Mouse (Mus musculus): Measurements from ENCODE around the gene Arhgap27. TPM values are rescaled to one million over a fixed set of nuclear protein-coding genes. Genes with fewer than 3 reads are reported as not detected.

The Arhgap27 gene
- total RNA-seq, 1 experiment = 8.2 TPM

DNA sequence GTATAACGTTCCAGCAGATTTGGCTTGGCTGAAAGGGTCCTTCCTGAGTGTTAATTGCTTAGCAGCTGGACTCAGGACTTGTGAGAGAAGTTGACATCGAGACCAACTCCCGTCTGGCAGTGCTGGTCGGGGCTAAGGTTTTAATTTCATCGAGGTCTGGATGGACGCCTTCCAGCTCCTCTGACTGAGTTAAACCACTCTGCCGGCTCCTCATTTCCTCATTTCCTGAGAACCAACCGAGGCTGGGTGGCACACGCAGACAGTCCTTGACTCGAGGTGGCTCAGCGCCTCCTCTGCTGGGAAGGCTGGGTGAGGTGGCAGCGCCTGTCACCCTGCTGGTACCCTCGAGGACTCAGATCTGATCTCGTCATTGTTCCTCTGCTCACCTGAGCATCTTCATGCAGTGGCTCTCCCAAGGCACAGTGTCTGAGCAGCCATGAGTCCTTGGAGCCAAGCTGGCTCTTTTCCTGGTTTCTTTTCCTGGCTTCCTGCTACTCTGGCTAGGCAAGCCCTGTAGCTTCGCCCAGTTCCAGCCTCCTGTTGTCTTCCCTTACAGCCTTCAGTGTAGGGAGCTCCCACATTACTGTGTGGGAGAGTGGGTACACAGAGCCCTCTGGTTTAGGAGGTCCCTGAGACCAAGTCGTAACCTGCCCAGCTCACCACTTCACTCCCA lies 75.1 kb downstream of the Arhgap27 start:
- H3K4me3 ChIP-seq (ENCODE audit: insufficient read depth in 1 of 2, low read depth in 1 of 2, low read length in 2 of 2, poor library complexity in 1 of 2, severe bottlenecking in 1 of 2) = no peak overlapping the region
- no peaks in the 10 kb centered on the region for H3K9me3 ChIP-seq (ENCODE audit: control insufficient read depth, insufficient read depth, low read depth, low read length)
- in situ Hi-C loops (cut with MboI; ENCODE audit: low sequenced_read_pairs in 2 of 2, unreplicated experiment in 2 of 2) = no loop called here
- DNase-seq (ENCODE audit: low read depth, low spot score) = no peak
- peaks cover 0 to 10% of the 10 kb centered on the region in 2 experiments; a peak in 3 of 4 replicates for H3K4me1 ChIP-seq (ENCODE audit: control insufficient read depth in 2 of 2, insufficient read depth in 2 of 2, low read length in 2 of 2, poor library complexity in 1 of 2)
- no peak overlapping the region for H3K9ac ChIP-seq (ENCODE audit: insufficient read depth, low read depth, low read length, poor library complexity, severe bottlenecking)
- TF ChIP-seq CHD2 (IDR thresholded peaks at IDR 0.05; ENCODE audit: low read depth, low read length) (no peak), ZC3H11A (IDR thresholded peaks at IDR 0.05; ENCODE audit: borderline replicate concordance, low read depth, low read length) (no peak), ZNF384 (IDR thresholded peaks at IDR 0.05; ENCODE audit: low read depth, low read length) (no peak)
- H3K36me3 ChIP-seq (ENCODE audit: control insufficient read depth, insufficient read depth, low read length, poor library complexity, severe bottlenecking) = no peaks in the 10 kb centered on the region
- H3K27ac ChIP-seq (ENCODE audit: insufficient read depth, low read depth, low read length, poor library complexity, severe bottlenecking) = no peak overlapping the region

GRCm38 (mm10) chr11:103286910-103287309 lies 76.6 kb downstream of the Arhgap27 start:
- no peak for TF ChIP-seq CHD2 (IDR thresholded peaks at IDR 0.05; ENCODE audit: low read depth, low read length)
- TF ChIP-seq ZC3H11A (IDR thresholded peaks at IDR 0.05; ENCODE audit: borderline replicate concordance, low read depth, low read length) = no peak
- no peak for TF ChIP-seq HCFC1 (IDR thresholded peaks at IDR 0.05; ENCODE audit: borderline replicate concordance, insufficient read depth, low read length)
- no peak for TF ChIP-seq ZNF384 (IDR thresholded peaks at IDR 0.05; ENCODE audit: low read depth, low read length)
- TF ChIP-seq MAFK (IDR thresholded peaks at IDR 0.05; ENCODE audit: insufficient read depth, low read depth, low read length) = no peak
- Histone ChIP-seq H3K4me3 (ENCODE audit: insufficient read depth in 1 of 2, low read depth in 1 of 2, low read length in 2 of 2, poor library complexity in 1 of 2, severe bottlenecking in 1 of 2) (no peak overlapping the region), H3K36me3 (ENCODE audit: control insufficient read depth, insufficient read depth, low read length, poor library complexity, severe bottlenecking) (no peaks in the 10 kb centered on the region), H3K4me1 (ENCODE audit: control insufficient read depth in 2 of 2, insufficient read depth in 2 of 2, low read length in 2 of 2, poor library complexity in 1 of 2) (peaks cover 0 to 5% of the 10 kb centered on the region in 2 experiments; a peak in 2 of 4 replicates), H3K9me3 (ENCODE audit: control insufficient read depth, insufficient read depth, low read depth, low read length) (no peaks in the 10 kb centered on the region), H3K27ac (ENCODE audit: insufficient read depth, low read depth, low read length, poor library complexity, severe bottlenecking) (no peak overlapping the region), H3K9ac (ENCODE audit: insufficient read depth, low read depth, low read length, poor library complexity, severe bottlenecking) (no peak overlapping the region)
- in situ Hi-C loops (cut with MboI; ENCODE audit: low sequenced_read_pairs in 2 of 2, unreplicated experiment in 2 of 2) = no loop called here
- no peak for DNase-seq (ENCODE audit: low read depth, low spot score)

DNA sequence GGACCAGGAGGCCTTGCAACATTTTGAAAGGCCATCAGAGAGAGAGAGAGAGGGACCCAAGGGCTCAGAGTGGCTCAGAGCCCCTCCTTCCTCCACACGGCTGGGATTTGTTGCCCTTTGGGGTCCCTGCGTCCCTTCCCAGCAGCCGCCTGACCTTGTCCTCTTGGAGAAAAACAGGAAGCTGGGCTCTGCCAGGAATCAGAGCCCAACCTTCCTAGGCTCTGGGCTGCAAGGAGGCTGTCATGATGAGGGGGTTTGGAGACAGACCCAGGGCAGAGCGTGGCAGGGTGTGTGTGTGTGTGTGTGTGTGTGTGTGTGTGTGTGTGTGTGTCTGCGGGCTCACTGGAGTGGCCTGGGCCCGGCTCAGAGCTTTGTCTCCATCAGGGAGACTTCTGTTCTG lies 77.5 kb downstream of the Arhgap27 start:
- Histone ChIP-seq H3K4me1 (ENCODE audit: control insufficient read depth in 2 of 2, insufficient read depth in 2 of 2, low read length in 2 of 2, poor library complexity in 1 of 2) (0 out of 4 replicates have a peak, but pooled peaks cover 0 to 1% of the 10 kb centered on the region in 2 experiments), H3K4me3 (ENCODE audit: insufficient read depth in 1 of 2, low read depth in 1 of 2, low read length in 2 of 2, poor library complexity in 1 of 2, severe bottlenecking in 1 of 2) (no peak overlapping the region), H3K9ac (ENCODE audit: insufficient read depth, low read depth, low read length, poor library complexity, severe bottlenecking) (no peak overlapping the region), H3K36me3 (ENCODE audit: control insufficient read depth, insufficient read depth, low read length, poor library complexity, severe bottlenecking) (no peaks in the 10 kb centered on the region), H3K27ac (ENCODE audit: insufficient read depth, low read depth, low read length, poor library complexity, severe bottlenecking) (no peak overlapping the region), H3K9me3 (ENCODE audit: control insufficient read depth, insufficient read depth, low read depth, low read length) (no peaks in the 10 kb centered on the region)
- no peak for DNase-seq (ENCODE audit: low read depth, low spot score)
- no peak for TF ChIP-seq CHD2 (IDR thresholded peaks at IDR 0.05; ENCODE audit: low read depth, low read length)
- no peak for TF ChIP-seq MAFK (IDR thresholded peaks at IDR 0.05; ENCODE audit: insufficient read depth, low read depth, low read length)
- TF ChIP-seq ZNF384 (IDR thresholded peaks at IDR 0.05; ENCODE audit: low read depth, low read length) = no peak
- no peak for TF ChIP-seq ZC3H11A (IDR thresholded peaks at IDR 0.05; ENCODE audit: borderline replicate concordance, low read depth, low read length)
- TF ChIP-seq HCFC1 (IDR thresholded peaks at IDR 0.05; ENCODE audit: borderline replicate concordance, insufficient read depth, low read length) = no peak
- in situ Hi-C loops (cut with MboI; ENCODE audit: low sequenced_read_pairs in 2 of 2, unreplicated experiment in 2 of 2) = no loop called here

- Histone ChIP-seq H3K9me3 (ENCODE audit: control insufficient read depth, insufficient read depth, low read depth, low read length) (no peaks in the 10 kb centered on the region), H3K36me3 (ENCODE audit: control insufficient read depth, insufficient read depth, low read length, poor library complexity, severe bottlenecking) (no peaks in the 10 kb centered on the region), H3K4me3 (ENCODE audit: insufficient read depth in 1 of 2, low read depth in 1 of 2, low read length in 2 of 2, poor library complexity in 1 of 2, severe bottlenecking in 1 of 2) (no peak overlapping the region), H3K27ac (ENCODE audit: insufficient read depth, low read depth, low read length, poor library complexity, severe bottlenecking) (no peak overlapping the region), H3K9ac (ENCODE audit: insufficient read depth, low read depth, low read length, poor library complexity, severe bottlenecking) (no peak overlapping the region), H3K4me1 (ENCODE audit: control insufficient read depth in 2 of 2, insufficient read depth in 2 of 2, low read length in 2 of 2, poor library complexity in 1 of 2) (0 out of 4 replicates have a peak, but pooled peaks cover 0 to 1% of the 10 kb centered on the region in 2 experiments)
- DNase-seq (ENCODE audit: low read depth, low spot score) = no peak
- TF ChIP-seq MAFK (IDR thresholded peaks at IDR 0.05; ENCODE audit: insufficient read depth, low read depth, low read length) = no peak
- TF ChIP-seq CHD2 (IDR thresholded peaks at IDR 0.05; ENCODE audit: low read depth, low read length) = no peak
- no peak for TF ChIP-seq ZC3H11A (IDR thresholded peaks at IDR 0.05; ENCODE audit: borderline replicate concordance, low read depth, low read length)
- no peak for TF ChIP-seq ZNF384 (IDR thresholded peaks at IDR 0.05; ENCODE audit: low read depth, low read length)
- no peak for TF ChIP-seq HCFC1 (IDR thresholded peaks at IDR 0.05; ENCODE audit: borderline replicate concordance, insufficient read depth, low read length)
- in situ Hi-C loops (cut with MboI; ENCODE audit: low sequenced_read_pairs in 2 of 2, unreplicated experiment in 2 of 2) = no loop called here
Measured at GRCm38 (mm10) chr11:103285276-103285675, 78.2 kb downstream of the Arhgap27 start.
